Mouse (Mus musculus): Measurements from ENCODE around the gene Ube2c. TPM values are rescaled to one million over a fixed set of nuclear protein-coding genes. Genes with fewer than 3 reads are reported as not detected.

Ube2c gene
- polyA plus RNA-seq (2012; rRNA removed): 1.4 and 3.0 TPM in 2 replicates

- TF ChIP-seq POLR2A (IDR thresholded peaks at IDR 0.05; ENCODE audit: extremely low read depth, insufficient read depth, low read length) (no peak), CTCF (IDR thresholded peaks at IDR 0.05; ENCODE audit: extremely low read depth, insufficient read depth, low read length) (0 out of 2 replicates have a peak, but pooled peaks have one; percentile 2)
- Histone ChIP-seq H3K27ac (ENCODE audit: insufficient read depth, low read length) (no peak within 1 kb of the TSS), H3K4me3 (ENCODE audit: insufficient read depth, low read length) (peak within 1 kb of the TSS; percentile 34), H3K4me1 (ENCODE audit: control insufficient read depth, insufficient read depth, low read length) (no peaks in the 10 kb centered on the region)
These were observed at the start of gene Ube2c for GRCm38 (mm10) chr2:164769258-164770037. TSS of gene Ube2c (plus strand) at chr2:164769898.

- Histone ChIP-seq H3K4me3 (ENCODE audit: insufficient read depth, low read length) (no peak overlapping the region), H3K27ac (ENCODE audit: insufficient read depth, low read length) (no peak overlapping the region), H3K4me1 (ENCODE audit: control insufficient read depth, insufficient read depth, low read length) (no peaks in the 10 kb centered on the region)
- TF ChIP-seq CTCF (IDR thresholded peaks at IDR 0.05; ENCODE audit: extremely low read depth, insufficient read depth, low read length) (no peak), POLR2A (IDR thresholded peaks at IDR 0.05; ENCODE audit: extremely low read depth, insufficient read depth, low read length) (no peak)
These were observed 46.4 kb upstream of the Ube2c start for GRCm38 (mm10) chr2:164723276-164723675.

- no peaks in the 10 kb centered on the region for H3K4me1 ChIP-seq (ENCODE audit: control insufficient read depth, insufficient read depth, low read length)
- TF ChIP-seq POLR2A (IDR thresholded peaks at IDR 0.05; ENCODE audit: extremely low read depth, insufficient read depth, low read length) (no peak), CTCF (IDR thresholded peaks at IDR 0.05; ENCODE audit: extremely low read depth, insufficient read depth, low read length) (peak; percentile 76)
These were observed 43.6 kb upstream of the Ube2c start for GRCm38 (mm10) chr2:164725895-164726619.

GRCm38 (mm10) chr2:164731719-164732118 is 38.0 kb upstream of the Ube2c start:
- Histone ChIP-seq H3K4me1 (ENCODE audit: control insufficient read depth, insufficient read depth, low read length) (no peaks in the 10 kb centered on the region), H3K4me3 (ENCODE audit: insufficient read depth, low read length) (no peak overlapping the region), H3K27ac (ENCODE audit: insufficient read depth, low read length) (no peak overlapping the region)
- no peak for TF ChIP-seq CTCF (IDR thresholded peaks at IDR 0.05; ENCODE audit: extremely low read depth, insufficient read depth, low read length)
- TF ChIP-seq POLR2A (IDR thresholded peaks at IDR 0.05; ENCODE audit: extremely low read depth, insufficient read depth, low read length): no peak

More at GRCm38 (mm10) chr2:164725895-164726619, 43.6 kb upstream of the Ube2c start:
- Histone ChIP-seq H3K4me3 (ENCODE audit: insufficient read depth, low read length) (no peak overlapping the region), H3K27ac (ENCODE audit: insufficient read depth, low read length) (no peak overlapping the region)

GRCm38 (mm10) chr2:164733259-164733658 is 36.4 kb upstream of the Ube2c start:
- Histone ChIP-seq H3K4me1 (ENCODE audit: control insufficient read depth, insufficient read depth, low read length) (no peaks in the 10 kb centered on the region), H3K4me3 (ENCODE audit: insufficient read depth, low read length) (no peak overlapping the region), H3K27ac (ENCODE audit: insufficient read depth, low read length) (no peak overlapping the region)
- no peak for TF ChIP-seq CTCF (IDR thresholded peaks at IDR 0.05; ENCODE audit: extremely low read depth, insufficient read depth, low read length)
- TF ChIP-seq POLR2A (IDR thresholded peaks at IDR 0.05; ENCODE audit: extremely low read depth, insufficient read depth, low read length): no peak

GRCm38 (mm10) chr2:164734839-164735238 is 34.9 kb upstream of the Ube2c start:
- Histone ChIP-seq H3K27ac (ENCODE audit: insufficient read depth, low read length) (no peak overlapping the region), H3K4me1 (ENCODE audit: control insufficient read depth, insufficient read depth, low read length) (no peaks in the 10 kb centered on the region), H3K4me3 (ENCODE audit: insufficient read depth, low read length) (no peak overlapping the region)
- TF ChIP-seq POLR2A (IDR thresholded peaks at IDR 0.05; ENCODE audit: extremely low read depth, insufficient read depth, low read length): no peak
- TF ChIP-seq CTCF (IDR thresholded peaks at IDR 0.05; ENCODE audit: extremely low read depth, insufficient read depth, low read length): no peak

- H3K4me1 ChIP-seq (ENCODE audit: control insufficient read depth, insufficient read depth, low read length): no peaks in the 10 kb centered on the region
- H3K27ac ChIP-seq (ENCODE audit: insufficient read depth, low read length): no peak overlapping the region
- TF ChIP-seq POLR2A (IDR thresholded peaks at IDR 0.05; ENCODE audit: extremely low read depth, insufficient read depth, low read length) (no peak), CTCF (IDR thresholded peaks at IDR 0.05; ENCODE audit: extremely low read depth, insufficient read depth, low read length) (no peak)
- no peak overlapping the region for H3K4me3 ChIP-seq (ENCODE audit: insufficient read depth, low read length)
These were observed 34.3 kb upstream of the Ube2c start for GRCm38 (mm10) chr2:164735446-164735845.

- Histone ChIP-seq H3K4me1 (ENCODE audit: control insufficient read depth, insufficient read depth, low read length) (no peaks in the 10 kb centered on the region), H3K27ac (ENCODE audit: insufficient read depth, low read length) (no peak overlapping the region)
- TF ChIP-seq POLR2A (IDR thresholded peaks at IDR 0.05; ENCODE audit: extremely low read depth, insufficient read depth, low read length) (no peak), CTCF (IDR thresholded peaks at IDR 0.05; ENCODE audit: extremely low read depth, insufficient read depth, low read length) (no peak)
These were observed 32.2 kb upstream of the Ube2c start for GRCm38 (mm10) chr2:164737377-164738090.

GRCm38 (mm10) chr2:164739876-164740275 is 29.8 kb upstream of the Ube2c start:
- TF ChIP-seq POLR2A (IDR thresholded peaks at IDR 0.05; ENCODE audit: extremely low read depth, insufficient read depth, low read length): no peak
- no peak for TF ChIP-seq CTCF (IDR thresholded peaks at IDR 0.05; ENCODE audit: extremely low read depth, insufficient read depth, low read length)
- H3K4me1 ChIP-seq (ENCODE audit: control insufficient read depth, insufficient read depth, low read length): 0 out of 2 replicates have a peak, but pooled peaks cover under 1% of the 10 kb centered on the region
- no peak overlapping the region for H3K27ac ChIP-seq (ENCODE audit: insufficient read depth, low read length)
- no peak overlapping the region for H3K4me3 ChIP-seq (ENCODE audit: insufficient read depth, low read length)

More at GRCm38 (mm10) chr2:164737377-164738090, 32.2 kb upstream of the Ube2c start:
- no peak overlapping the region for H3K4me3 ChIP-seq (ENCODE audit: insufficient read depth, low read length)
